Mouse (Mus musculus): ENCODE data around the gene Kif13a.

DNA sequence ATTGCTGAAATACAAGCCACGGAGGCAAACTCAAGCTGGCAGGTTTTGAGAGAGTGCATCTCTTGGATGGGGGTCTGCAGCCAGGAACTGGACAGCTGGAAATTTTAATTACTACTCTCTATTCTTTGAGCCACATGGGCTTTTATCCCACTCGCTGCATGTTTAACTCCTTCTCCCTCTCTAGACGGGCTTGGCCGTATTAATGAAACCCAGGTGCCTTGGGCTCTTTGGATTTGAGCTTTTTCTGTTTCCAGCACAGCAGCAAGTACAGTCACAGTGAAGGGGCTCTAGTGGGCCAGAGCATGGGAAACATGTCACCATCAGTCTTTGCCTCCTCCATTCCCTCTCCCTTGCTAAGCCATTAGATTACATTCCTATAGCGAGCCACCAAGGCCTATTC is 16.4 kb upstream of the Kif13a start:
- no peak for TF ChIP-seq CTCF (IDR thresholded peaks at IDR 0.05; ENCODE audit: low read depth)
- no peak for TF ChIP-seq EP300 (IDR thresholded peaks at IDR 0.05; ENCODE audit: low read depth)
